Mouse (Mus musculus) MEL (cell line): ENCODE measurements at regions not wholly inside any gene's neighbourhood (a gene's known extent, or its start where the extent isn't known, plus 50 kb on each side); places are given as distances from the start of the nearest gene placed in this dataset.

Source experiments
- DNase-seq: peaks from one replicate; pipeline ENCODE4 v3.0.0; 2011; ENCODE audit warnings: low read depth, low spot score
- H3K27ac ChIP-seq: 2 replicates; pipeline ENCODE4 v1.5.1; 2012; ENCODE audit warnings: low read depth, mild to moderate bottlenecking, control low read depth, low read length, moderate library complexity; ENCODE audit not compliant: control insufficient read depth
- H3K27me3 ChIP-seq, 2 experiments: fragments of 150-350 bp in 1 of 2; sonication (generic) in 1 of 2; 2 replicates each; pipeline ENCODE4 v1.6.1; 2012; ENCODE audit warnings: low read length in 2 of 2, mild to moderate bottlenecking in 2 of 2, improper control_type of control experiment in 1 of 2, moderate library complexity in 1 of 2; ENCODE audit not compliant: insufficient read depth in 2 of 2, control insufficient read depth in 1 of 2
- H3K36me3 ChIP-seq, 2 experiments: 2 replicates each; pipeline ENCODE4 v1.6.1; 2012 to 2014; ENCODE audit warnings: low read length in 2 of 2, improper control_type of control experiment in 1 of 2, inconsistent platforms in 1 of 2, mild to moderate bottlenecking in 1 of 2; ENCODE audit not compliant: insufficient read depth in 2 of 2, control insufficient read depth in 1 of 2
- H3K4me1 ChIP-seq, 2 experiments: fragments of 150-350 bp in 1 of 2; sonication (generic) in 1 of 2; 2 replicates each; pipeline ENCODE4 v1.6.1; 2012; ENCODE audit warnings: low read length in 2 of 2, improper control_type of control experiment in 1 of 2, mild to moderate bottlenecking in 1 of 2; ENCODE audit not compliant: insufficient read depth in 2 of 2, control insufficient read depth in 1 of 2
- H3K4me3 ChIP-seq, 2 experiments: fragments of 150-350 bp in 1 of 2; sonication (generic) in 1 of 2; 2 replicates each; pipeline ENCODE4 v1.5.1; 2012; ENCODE audit warnings: low read depth in 2 of 2, low read length in 2 of 2, mild to moderate bottlenecking in 2 of 2, moderate library complexity in 2 of 2, control low read depth in 1 of 2, improper control_type of control experiment in 1 of 2; ENCODE audit not compliant: control insufficient read depth in 1 of 2, insufficient read depth in 1 of 2
- H3K79me2 ChIP-seq: 2 replicates; pipeline ENCODE4 v1.6.1; 2012; ENCODE audit warnings: mild to moderate bottlenecking, low read length, moderate library complexity; ENCODE audit not compliant: control insufficient read depth, poor library complexity, insufficient read depth
- H3K9ac ChIP-seq: 2 replicates; pipeline ENCODE4 v1.6.1; 2012; ENCODE audit warnings: low read depth, mild to moderate bottlenecking, control low read depth, low read length, moderate library complexity; ENCODE audit not compliant: control insufficient read depth, poor library complexity, severe bottlenecking
- H3K9me3 ChIP-seq: fragments of 150-350 bp; sonication (generic); replicated peaks from 2 replicates; pipeline ENCODE4 v1.6.1; 2012; ENCODE audit warnings: mild to moderate bottlenecking, low read length, improper control_type of control experiment, moderate library complexity; ENCODE audit not compliant: insufficient read depth
- CHD1 ChIP-seq: IDR thresholded peaks from 2 replicates; pipeline ENCODE4 v1.6.1; 2012; ENCODE audit warnings: low read depth, mild to moderate bottlenecking, inconsistent platforms, low read length, improper control_type of control experiment
- CTCF ChIP-seq, 3 experiments: IDR thresholded peaks in 2 of 3; conservative IDR thresholded peaks in 1 of 3; 2 replicates each; pipeline ENCODE4 v1.5.1; 2011 to 2012; ENCODE audit warnings: low read length in 3 of 3, low read depth in 2 of 3, mild to moderate bottlenecking in 2 of 3, improper control_type of control experiment in 1 of 3, inconsistent platforms in 1 of 3, mixed read lengths in 1 of 3, moderate library complexity in 1 of 3; ENCODE audit not compliant: control insufficient read depth in 1 of 3, insufficient read depth in 1 of 3, poor library complexity in 1 of 3, severe bottlenecking in 1 of 3
- E2F4 ChIP-seq: IDR thresholded peaks from 2 replicates; pipeline ENCODE4 v1.6.1; 2011; ENCODE audit warnings: low read depth, low read length, improper control_type of control experiment, borderline replicate concordance
- EP300 ChIP-seq, 2 experiments: IDR thresholded peaks; 2 replicates each; pipeline ENCODE4 v1.6.1; 2011; ENCODE audit warnings: improper control_type of control experiment in 2 of 2, low read length in 2 of 2, low read depth in 1 of 2, mild to moderate bottlenecking in 1 of 2
- ETS1 ChIP-seq: IDR thresholded peaks from 2 replicates; pipeline ENCODE4 v1.6.1; 2012; ENCODE audit warnings: low read depth, mild to moderate bottlenecking, inconsistent platforms, low read length, improper control_type of control experiment, moderate library complexity
- GABPA ChIP-seq: IDR thresholded peaks from 2 replicates; pipeline ENCODE4 v1.6.1; 2012; ENCODE audit warnings: low read depth, mild to moderate bottlenecking, inconsistent platforms, low read length, improper control_type of control experiment, moderate library complexity
- JUND ChIP-seq: IDR thresholded peaks from 2 replicates; pipeline ENCODE4 v1.6.1; 2011; ENCODE audit warnings: low read depth, mild to moderate bottlenecking, improper control_type of control experiment, low read length
- MAZ ChIP-seq: IDR thresholded peaks from 2 replicates; pipeline ENCODE4 v1.6.1; 2012; ENCODE audit warnings: low read depth, mild to moderate bottlenecking, inconsistent platforms, low read length, improper control_type of control experiment
- MEF2A ChIP-seq: IDR thresholded peaks from 2 replicates; pipeline ENCODE4 v1.6.1; 2014; ENCODE audit warnings: low read depth, mild to moderate bottlenecking, inconsistent platforms, low read length, improper control_type of control experiment; ENCODE audit not compliant: poor library complexity, insufficient replicate concordance, severe bottlenecking; ENCODE audit errors: extremely low read depth
- MYC ChIP-seq: IDR thresholded peaks from 2 replicates; pipeline ENCODE4 v1.6.1; 2011; ENCODE audit warnings: low read depth, mild to moderate bottlenecking, low read length, improper control_type of control experiment, moderate library complexity
- POLR2A ChIP-seq, 2 experiments: IDR thresholded peaks; 2 replicates each; pipeline ENCODE4 v1.6.1; 2011 to 2012; ENCODE audit warnings: low read length in 2 of 2, mild to moderate bottlenecking in 2 of 2, control low read depth in 1 of 2, improper control_type of control experiment in 1 of 2, low read depth in 1 of 2, moderate library complexity in 1 of 2; ENCODE audit not compliant: control insufficient read depth in 1 of 2, insufficient read depth in 1 of 2, poor library complexity in 1 of 2
- POLR2AphosphoS5 ChIP-seq: IDR thresholded peaks from 2 replicates; pipeline ENCODE4 v1.6.1; 2012; ENCODE audit warnings: low read depth, borderline replicate concordance, mild to moderate bottlenecking, inconsistent platforms, low read length, moderate library complexity, mixed read lengths
- RAD21 ChIP-seq: IDR thresholded peaks from 2 replicates; pipeline ENCODE4 v1.6.1; 2011; ENCODE audit warnings: mild to moderate bottlenecking, low read depth, low read length, improper control_type of control experiment
- RCOR1 ChIP-seq: IDR thresholded peaks from 2 replicates; pipeline ENCODE4 v1.6.1; 2012; ENCODE audit warnings: low read depth, mild to moderate bottlenecking, inconsistent platforms, low read length, improper control_type of control experiment
- TBP ChIP-seq: IDR thresholded peaks from 2 replicates; pipeline ENCODE4 v1.8.0; 2011; ENCODE audit warnings: low read depth, low read length, improper control_type of control experiment
- UBTF ChIP-seq: IDR thresholded peaks from 2 replicates; pipeline ENCODE4 v1.6.1; 2012; ENCODE audit warnings: low read depth, mild to moderate bottlenecking, inconsistent platforms, low read length, improper control_type of control experiment, moderate library complexity, borderline replicate concordance; ENCODE audit not compliant: insufficient read depth
- ZNF384 ChIP-seq: IDR thresholded peaks from 2 replicates; pipeline ENCODE4 v1.6.1; 2012; ENCODE audit warnings: low read depth, mild to moderate bottlenecking, inconsistent platforms, low read length, improper control_type of control experiment

GRCm38 (mm10) chr6:98524659-98525058, 182.1 kb upstream of the Gm765 start:
- TF ChIP-seq MAZ: no peak
- H3K36me3 ChIP-seq: no peaks in the 10 kb centered on the region
- DNase-seq: no peak

GRCm38 (mm10) chr6:98521526-98521925, 179.0 kb upstream of the Gm765 start:
- no peak for DNase-seq
- Histone ChIP-seq H3K4me1 (no peaks in the 10 kb centered on the region), H3K27ac (no peak overlapping the region), H3K36me3 (no peaks in the 10 kb centered on the region), H3K9me3 (no peaks in the 10 kb centered on the region), H3K9ac (no peak overlapping the region), H3K4me3 (no peak overlapping the region), H3K79me2 (no peaks in the 10 kb centered on the region), H3K27me3 (no peaks in the 10 kb centered on the region; a peak in 1 of 4 replicates)
- TF ChIP-seq TBP: no peak
- no peak for TF ChIP-seq GABPA
- no peak for TF ChIP-seq POLR2A (IDR thresholded peaks at IDR 0.05; ENCODE audit: control insufficient read depth in 1 of 2, insufficient read depth in 1 of 2, low read depth in 1 of 2, low read length in 2 of 2, poor library complexity in 1 of 2)
- no peak for TF ChIP-seq E2F4
- TF ChIP-seq CTCF (IDR thresholded peaks at IDR 0.05 in 2 of 3, conservative IDR thresholded peaks at IDR 0.05 in 1 of 3; ENCODE audit: control insufficient read depth in 1 of 3, insufficient read depth in 1 of 3, low read depth in 2 of 3, low read length in 3 of 3, poor library complexity in 1 of 3, severe bottlenecking in 1 of 3): no peak
- TF ChIP-seq JUND: no peak
- no peak for TF ChIP-seq UBTF
- TF ChIP-seq RCOR1: no peak
- no peak for TF ChIP-seq EP300 (IDR thresholded peaks at IDR 0.05; ENCODE audit: low read depth in 1 of 2, low read length in 2 of 2)
- no peak for TF ChIP-seq CHD1
- TF ChIP-seq MEF2A: no peak
- no peak for TF ChIP-seq ZNF384
- no peak for TF ChIP-seq MYC
- TF ChIP-seq ETS1: no peak
- no peak for TF ChIP-seq POLR2AphosphoS5
- TF ChIP-seq RAD21: no peak

More at GRCm38 (mm10) chr6:98524659-98525058, 182.1 kb upstream of the Gm765 start:
- Histone ChIP-seq H3K9me3 (no peaks in the 10 kb centered on the region), H3K4me1 (no peaks in the 10 kb centered on the region), H3K9ac (no peak overlapping the region), H3K4me3 (no peak overlapping the region), H3K79me2 (no peaks in the 10 kb centered on the region), H3K27ac (no peak overlapping the region), H3K27me3 (no peaks in the 10 kb centered on the region; a peak in 1 of 4 replicates)
